In the genomic region with DNA sequence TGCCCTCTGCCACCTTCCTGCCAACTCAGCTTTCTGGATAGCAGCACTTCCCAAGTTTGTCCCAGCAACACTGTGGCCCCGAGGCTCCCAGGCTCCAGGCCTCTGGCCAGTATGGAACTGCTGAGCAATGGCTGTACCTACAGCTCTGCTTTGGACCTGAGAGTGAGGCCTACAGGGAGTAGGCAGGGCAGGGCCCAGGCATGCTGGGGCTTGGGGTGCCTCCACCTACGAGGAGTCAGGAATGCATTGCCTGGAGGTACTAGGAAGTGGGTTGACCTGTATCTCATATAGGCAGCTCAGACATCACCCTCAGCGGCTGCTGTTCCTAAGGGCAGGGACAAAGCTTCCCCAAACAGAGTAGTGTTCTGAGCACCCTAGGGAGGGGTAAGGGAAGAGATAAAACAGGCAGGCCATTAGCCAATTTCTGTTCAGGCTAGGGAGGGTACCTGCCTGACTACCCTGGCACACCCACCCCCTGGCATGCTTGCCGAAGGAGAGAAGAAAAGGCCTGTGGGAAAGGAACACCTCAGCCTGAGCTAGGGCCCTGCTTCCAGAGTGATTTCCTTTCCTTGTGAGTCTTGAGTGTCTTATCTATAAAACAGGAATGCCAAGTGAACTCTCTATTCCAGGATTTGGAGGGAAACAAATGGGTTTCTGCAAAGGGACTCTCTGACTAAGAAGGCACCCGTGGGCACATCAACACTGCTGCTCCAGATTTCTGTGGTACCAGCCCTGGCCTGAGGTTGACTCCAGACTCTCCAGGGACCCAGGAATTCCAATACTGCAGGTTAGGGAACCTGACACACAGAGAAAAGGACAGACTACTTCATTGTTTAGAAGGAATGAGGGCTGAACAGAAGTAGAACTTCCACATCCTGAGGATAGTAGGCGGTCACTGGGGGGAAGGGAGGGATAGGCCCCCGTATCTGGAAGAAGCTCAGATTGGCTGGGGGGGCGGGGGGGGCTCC, we compare ENCODE assay signal across 13 mouse cellular contexts. TPM values are rescaled to one million over a fixed set of nuclear protein-coding genes. Genes with fewer than 3 reads are reported as not detected.
DNase-seq lines count a peak whose midpoint lies in the region; ATAC-seq lines count a peak whose summit lies in the region.
"Had no signal": no experiment of that assay in that cellular context is flagged by ENCODE, and none has a peak within 500 bp of the region (broad histone marks: within the 10 kb centered on the region; RNA-seq: fewer than 3 reads in every experiment).

No protein-coding gene starts in this region.

- no peak overlapping the region for H3K4me3 ChIP-seq in heart, embryonic 12.5 days
- no peak overlapping the region for H3K4me3 ChIP-seq in embryonic facial prominence, embryonic 13.5 days
- no peak overlapping the region for H3K4me3 ChIP-seq in limb, embryonic 15.5 days
- H3K4me3 ChIP-seq: left cerebral cortex, adult 2 months; liver, embryonic 15.5 days; myocyte had no signal

- peak overlapping the region; percentile 47 for H3K4me2 ChIP-seq in heart, embryonic 12.5 days
- no peak overlapping the region for H3K4me2 ChIP-seq in embryonic facial prominence, embryonic 13.5 days
- no peak overlapping the region for H3K4me2 ChIP-seq in limb, embryonic 15.5 days
- H3K4me2 ChIP-seq: liver, embryonic 15.5 days had no signal

- no peaks in the 10 kb centered on the region for H3K27me3 ChIP-seq in heart, embryonic 12.5 days (replicated peaks)
- peaks cover 29% of the 10 kb centered on the region for H3K27me3 ChIP-seq in embryonic facial prominence, embryonic 13.5 days
- H3K27me3 ChIP-seq in limb, embryonic 15.5 days: peaks cover 24% of the 10 kb centered on the region

- peak overlapping the region; percentile 88 for H3K27ac ChIP-seq in heart, embryonic 12.5 days (ENCODE audit: poor library complexity, severe bottlenecking)
- H3K27ac ChIP-seq in embryonic facial prominence, embryonic 13.5 days: peak overlapping the region; percentile 24; the same call in 1 of the 2 replicates
- peak overlapping the region; percentile 59; the same call in 1 of the 2 replicates for H3K27ac ChIP-seq in limb, embryonic 15.5 days
- H3K27ac ChIP-seq: left cerebral cortex, adult 2 months; liver, embryonic 15.5 days had no signal

- H3K4me1 ChIP-seq in heart, embryonic 12.5 days (replicated peaks): peaks cover 69% of the 10 kb centered on the region
- peaks cover 39% of the 10 kb centered on the region for H3K4me1 ChIP-seq in embryonic facial prominence, embryonic 13.5 days
- peaks cover 38% of the 10 kb centered on the region for H3K4me1 ChIP-seq in limb, embryonic 15.5 days

- DNase-seq in heart, adult 9 months (ENCODE audit: low spot score in 2 of 2): no peak
- peak; percentile 25 for DNase-seq in lung, postnatal 36 days
- DNase-seq in lung, postnatal 10 days: no peak
- no peak for DNase-seq in natural killer cell, adult 2 months (ENCODE audit: low spot score in 2 of 2)
- no peak for DNase-seq in urinary bladder, postnatal 25 days (ENCODE audit: low spot score)
- DNase-seq: cerebellum, adult 2 months had no signal

- 36% methylated on average over 8 of the region's 8 CpGs for WGBS in heart, embryonic 12.5 days
- WGBS in embryonic facial prominence, embryonic 13.5 days: 57% methylated on average over 8 of the region's 8 CpGs
- 58% methylated on average over 8 of the region's 8 CpGs for WGBS in limb, embryonic 15.5 days

- no peak for ATAC-seq in heart, embryonic 12.5 days (ENCODE audit: insufficient number of reproducible peaks, low FRiP score)
- peak; percentile 46; the same call in 1 of the 2 replicates for ATAC-seq in embryonic facial prominence, embryonic 13.5 days (ENCODE audit: insufficient number of reproducible peaks, insufficient read depth, low FRiP score, low TSS enrichment, low read depth)
- no peak for ATAC-seq in limb, embryonic 15.5 days (ENCODE audit: insufficient number of reproducible peaks, low FRiP score, low TSS enrichment, low read depth)
- ATAC-seq: hindbrain, embryonic 16.5 days had no signal

- H3K36me3 ChIP-seq in heart, embryonic 12.5 days: peaks cover 15% of the 10 kb centered on the region
- no peaks in the 10 kb centered on the region; the same call in 1 of the 2 replicates for H3K36me3 ChIP-seq in embryonic facial prominence, embryonic 13.5 days
- no peaks in the 10 kb centered on the region for H3K36me3 ChIP-seq in limb, embryonic 15.5 days
- H3K36me3 ChIP-seq: liver, embryonic 15.5 days had no signal

- H3K9me3 ChIP-seq in heart, embryonic 12.5 days (replicated peaks): 0 out of 2 replicates have a peak, but pooled peaks cover 3% of the 10 kb centered on the region
- H3K9me3 ChIP-seq in embryonic facial prominence, embryonic 13.5 days: no peaks in the 10 kb centered on the region
- no peaks in the 10 kb centered on the region for H3K9me3 ChIP-seq in limb, embryonic 15.5 days
- H3K9me3 ChIP-seq: liver, embryonic 15.5 days had no signal

- H3K9ac ChIP-seq in heart, embryonic 12.5 days: no peak overlapping the region
- H3K9ac ChIP-seq in embryonic facial prominence, embryonic 13.5 days: 0 out of 2 replicates have a peak overlapping the region, but pooled peaks have one; percentile 36
- H3K9ac ChIP-seq in limb, embryonic 15.5 days: no peak overlapping the region
- H3K9ac ChIP-seq: liver, embryonic 15.5 days had no signal

RNA-seq across cellular contexts. Expression of a gene that starts 6.2 kb away (rescaled TPM):
- polyA plus RNA-seq in heart, embryonic 12.5 days (2016; fragmentation: Nextera tagmentation; extraction: Ambion mirVana): 11.8 and 12.1 TPM in 2 replicates
- polyA plus RNA-seq in embryonic facial prominence, embryonic 13.5 days (2015; fragmentation: Nextera tagmentation; extraction: Ambion mirVana): 7.0 and 9.2 TPM in 2 replicates
- polyA plus RNA-seq in limb, embryonic 15.5 days (2015; fragmentation: Nextera tagmentation; extraction: Ambion mirVana): 8.9 and 9.5 TPM in 2 replicates

RNA-seq across cellular contexts. Expression of a gene that starts 29.3 kb away (rescaled TPM):
- polyA plus RNA-seq in heart, embryonic 12.5 days (2016; fragmentation: Nextera tagmentation; extraction: Ambion mirVana): 65.1 and 68.3 TPM in 2 replicates
- polyA plus RNA-seq in embryonic facial prominence, embryonic 13.5 days (2015; fragmentation: Nextera tagmentation; extraction: Ambion mirVana): 33.2 and 33.7 TPM in 2 replicates
- polyA plus RNA-seq in limb, embryonic 15.5 days (2015; fragmentation: Nextera tagmentation; extraction: Ambion mirVana): 33.4 and 42.9 TPM in 2 replicates

RNA-seq across cellular contexts. Expression of a gene that starts 49.5 kb away (rescaled TPM):
- polyA plus RNA-seq in heart, embryonic 12.5 days (2016; fragmentation: Nextera tagmentation; extraction: Ambion mirVana): 0.12 and 0.41 TPM in 2 replicates
- polyA plus RNA-seq in embryonic facial prominence, embryonic 13.5 days (2015; fragmentation: Nextera tagmentation; extraction: Ambion mirVana): 21.5 and 30.8 TPM in 2 replicates
- polyA plus RNA-seq in limb, embryonic 15.5 days (2015; fragmentation: Nextera tagmentation; extraction: Ambion mirVana): 17.7 and 20.9 TPM in 2 replicates

Comparison
In these comparisons a context has a peak if more than half of its experiments do, and no peak if none do; other contexts are left out.
1. H3K27ac ChIP-seq: peak in every context shown above with its lines; median percentile 88 in heart, embryonic 12.5 days; 59 in limb, embryonic 15.5 days; 24 in embryonic facial prominence, embryonic 13.5 days.
2. RNA of a gene that starts 49.5 kb away (polyA plus RNA-seq): 21.5 to 30.8 TPM in embryonic facial prominence, embryonic 13.5 days and 17.7 to 20.9 TPM in limb, embryonic 15.5 days; 0.12 to 0.41 TPM in heart, embryonic 12.5 days; every median in the first group is over 10 times any median in the second.